Mouse (Mus musculus) ES-CJ7 (cell line): ENCODE measurements around the gene Stat5b.
A peak's percentile ranks its signal among the peaks of the same experiment; 100 is the strongest.

Experiments
- DNase-seq: peaks from one replicate; pipeline ENCODE4 v3.0.0; 2011; ENCODE audit warnings: low read depth, low spot score

Stat5b gene

GRCm38 (mm10) chr11:100840866-100841265 lies 9.7 kb downstream of the Stat5b start:
- DNase-seq, result no peak

- DNase-seq, result no peak
Observed at GRCm38 (mm10) chr11:100839523-100839922, 11.0 kb downstream of the Stat5b start.

GRCm38 (mm10) chr11:100838894-100839293 lies 11.6 kb downstream of the Stat5b start:
- DNase-seq, result no peak

- peak; percentile 75 for DNase-seq
Observed at GRCm38 (mm10) chr11:100836923-100837702, 13.4 kb downstream of the Stat5b start.

GRCm38 (mm10) chr11:100833466-100833865 lies 17.1 kb downstream of the Stat5b start:
- peak; percentile 58 for DNase-seq

- DNase-seq, result no peak
Observed at GRCm38 (mm10) chr11:100831396-100831795, 19.1 kb downstream of the Stat5b start.

GRCm38 (mm10) chr11:100829691-100830090 lies 20.8 kb downstream of the Stat5b start:
- no peak for DNase-seq

- no peak for DNase-seq
Observed at GRCm38 (mm10) chr11:100828676-100829151, 21.8 kb downstream of the Stat5b start.

- no peak for DNase-seq
Observed at GRCm38 (mm10) chr11:100826161-100826866, 24.2 kb downstream of the Stat5b start.

- no peak for DNase-seq
Observed at GRCm38 (mm10) chr11:100825451-100825850, 25.1 kb downstream of the Stat5b start.

GRCm38 (mm10) chr11:100824496-100824895 lies 26.0 kb downstream of the Stat5b start:
- no peak for DNase-seq

- DNase-seq, result no peak
Observed at GRCm38 (mm10) chr11:100823543-100824313, 26.8 kb downstream of the Stat5b start.

GRCm38 (mm10) chr11:100822365-100822764 lies 28.2 kb downstream of the Stat5b start:
- no peak for DNase-seq

- DNase-seq, result no peak
Observed at GRCm38 (mm10) chr11:100821605-100822220, 28.8 kb downstream of the Stat5b start.

- DNase-seq, result no peak
Observed at GRCm38 (mm10) chr11:100820047-100820446, 30.5 kb downstream of the Stat5b start.

- no peak for DNase-seq
Observed at GRCm38 (mm10) chr11:100819626-100820025, 30.9 kb downstream of the Stat5b start.

GRCm38 (mm10) chr11:100819048-100819447 lies 31.5 kb downstream of the Stat5b start:
- DNase-seq, result no peak

- no peak for DNase-seq
Observed at GRCm38 (mm10) chr11:100818359-100819012, 32.0 kb downstream of the Stat5b start.

GRCm38 (mm10) chr11:100817311-100817710 lies 33.2 kb downstream of the Stat5b start:
- DNase-seq, result no peak

GRCm38 (mm10) chr11:100816801-100817200 lies 33.7 kb downstream of the Stat5b start:
- no peak for DNase-seq

GRCm38 (mm10) chr11:100816342-100816741 lies 34.2 kb downstream of the Stat5b start:
- no peak for DNase-seq
